Mouse (Mus musculus) c-Kit-negative CD71-positive TER-119-positive erythroid progenitor cells, embryonic 14.5 days (primary cell): ENCODE data around the gene Ccdc105.

ENCODE experiments used
- DNase-seq: peaks from one replicate; pipeline ENCODE4 v3.0.0-alpha.2; 2013; ENCODE audit warnings: low read depth, low spot score

Gene Ccdc105

GRCm38 (mm10) chr10:78752452-78753191 is at the start of gene Ccdc105:
Gene Ccdc105, minus strand, starts transcription at chr10:78753065.
- DNase-seq: no peak

- no peak for DNase-seq
Observed at GRCm38 (mm10) chr10:78801449-78801848, 48.6 kb upstream of the Ccdc105 start.

GRCm38 (mm10) chr10:78790561-78790960 is 37.7 kb upstream of the Ccdc105 start:
- no peak for DNase-seq

GRCm38 (mm10) chr10:78787566-78788087 is 34.8 kb upstream of the Ccdc105 start:
- DNase-seq: no peak

- DNase-seq: no peak
Observed at GRCm38 (mm10) chr10:78779981-78780651, 27.3 kb upstream of the Ccdc105 start, which contains the start of gene Slc1a6. Gene Slc1a6, plus strand, starts transcription at chr10:78780496.

GRCm38 (mm10) chr10:78779527-78779926 is 26.7 kb upstream of the Ccdc105 start:
- DNase-seq: no peak

- no peak for DNase-seq
Observed at GRCm38 (mm10) chr10:78775830-78776229, 23.0 kb upstream of the Ccdc105 start.

GRCm38 (mm10) chr10:78765570-78765969 is 12.7 kb upstream of the Ccdc105 start:
- DNase-seq: no peak

GRCm38 (mm10) chr10:78756021-78756420 is 3.2 kb upstream of the Ccdc105 start:
- DNase-seq: no peak

- no peak for DNase-seq
Observed at GRCm38 (mm10) chr10:78748946-78749345, 3.9 kb downstream of the Ccdc105 start.

GRCm38 (mm10) chr10:78748161-78748560 is 4.7 kb downstream of the Ccdc105 start:
- no peak for DNase-seq

GRCm38 (mm10) chr10:78747035-78747721 is 5.7 kb downstream of the Ccdc105 start:
- DNase-seq: no peak

GRCm38 (mm10) chr10:78745453-78746232 is 7.2 kb downstream of the Ccdc105 start:
- no peak for DNase-seq

- DNase-seq: no peak
Observed at GRCm38 (mm10) chr10:78743721-78744120, 9.1 kb downstream of the Ccdc105 start.

- no peak for DNase-seq
Observed at GRCm38 (mm10) chr10:78739821-78740220, 13.0 kb downstream of the Ccdc105 start.

GRCm38 (mm10) chr10:78727876-78728275 is 25.0 kb downstream of the Ccdc105 start:
- no peak for DNase-seq

GRCm38 (mm10) chr10:78727035-78727434 is 25.8 kb downstream of the Ccdc105 start:
- DNase-seq: no peak

GRCm38 (mm10) chr10:78723416-78723815 is 29.4 kb downstream of the Ccdc105 start:
- no peak for DNase-seq

GRCm38 (mm10) chr10:78722654-78723053 is 30.2 kb downstream of the Ccdc105 start:
- no peak for DNase-seq

- no peak for DNase-seq
Observed at GRCm38 (mm10) chr10:78722036-78722435, 30.8 kb downstream of the Ccdc105 start.

GRCm38 (mm10) chr10:78718056-78718455 is 34.8 kb downstream of the Ccdc105 start, which contains the start of gene Casp14:
Gene Casp14, minus strand, starts transcription at chr10:78718294.
- DNase-seq: no peak
